In the genomic region with DNA sequence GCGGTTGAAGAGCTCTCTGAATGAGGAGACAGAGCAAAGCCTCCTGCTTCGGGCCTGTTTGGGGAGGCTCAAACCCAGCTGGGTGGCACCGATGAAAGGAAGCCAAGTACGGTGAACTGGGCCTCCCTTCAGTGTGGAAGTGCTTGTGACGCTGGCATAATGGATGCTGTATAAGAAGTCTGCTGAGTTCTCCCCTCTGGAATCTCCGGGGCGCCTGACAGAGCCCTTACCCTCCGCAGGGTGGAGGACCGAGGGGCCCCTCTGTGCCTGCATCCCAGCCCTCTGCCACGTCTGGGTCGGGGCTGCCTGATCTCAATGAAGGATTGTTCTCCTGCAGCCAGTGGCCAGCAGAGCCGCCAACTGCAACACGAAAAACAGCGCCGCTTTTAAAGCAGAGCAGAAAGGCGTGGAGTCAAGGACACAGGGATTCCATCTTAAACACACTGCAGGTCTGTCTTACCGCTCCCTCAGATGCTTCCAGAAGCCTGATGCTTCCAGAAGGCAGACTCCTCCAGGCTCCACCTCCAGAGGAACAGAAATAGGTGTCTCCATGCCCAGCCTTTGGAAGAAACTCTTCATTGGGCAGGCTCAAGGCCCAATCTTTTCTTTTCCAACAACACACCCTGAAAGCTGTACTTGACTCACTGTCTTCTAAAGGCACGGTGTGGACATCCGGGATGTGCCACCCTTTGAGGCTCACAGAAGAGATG, we compare ENCODE assay signal across 9 mouse cellular contexts.
DNase-seq lines count a peak whose midpoint lies in the region; ATAC-seq lines count a peak whose summit lies in the region.
"Had no signal": no experiment of that assay in that cellular context is flagged by ENCODE, and none has a peak within 500 bp of the region (broad histone marks: within the 10 kb centered on the region; RNA-seq: fewer than 3 reads in every experiment).

No protein-coding gene starts in this region.

- peak overlapping the region; percentile 43 for H3K4me2 ChIP-seq in forebrain, embryonic 13.5 days

- peak; percentile 75 for ATAC-seq in forebrain, embryonic 13.5 days
- ATAC-seq in megakaryocyte, adult 5-6 weeks (ENCODE audit: poor library complexity, severe bottlenecking) = no peak
- ATAC-seq: Patski had no signal

- 21% methylated on average over 19 of the region's 19 CpGs for WGBS in forebrain, embryonic 13.5 days

- H3K4me3 ChIP-seq in forebrain, embryonic 13.5 days = no peak overlapping the region

- peaks cover 38% of the 10 kb centered on the region for H3K4me1 ChIP-seq in forebrain, embryonic 13.5 days

- 0 out of 2 replicates have a peak overlapping the region, but pooled peaks have one; percentile 26 for H3K9ac ChIP-seq in forebrain, embryonic 13.5 days

- H3K9me3 ChIP-seq in forebrain, embryonic 13.5 days (replicated peaks) = no peaks in the 10 kb centered on the region

- H3K27me3 ChIP-seq in forebrain, embryonic 13.5 days = no peaks in the 10 kb centered on the region
- H3K27me3 ChIP-seq: Patski had no signal

- H3K36me3 ChIP-seq in forebrain, embryonic 13.5 days (ENCODE audit: poor library complexity, severe bottlenecking) = no peaks in the 10 kb centered on the region

- H3K27ac ChIP-seq in forebrain, embryonic 13.5 days = no peak overlapping the region; the same call in 1 of the 2 replicates

- peak; percentile 16 for DNase-seq in layer of hippocampus, adult 11-12 months (ENCODE audit: low spot score)
- DNase-seq in layer of hippocampus, adult 9-10 months (ENCODE audit: low spot score) = no peak
- DNase-seq in left cerebral cortex, adult 9 months (ENCODE audit: low spot score in 2 of 2) = peak; percentile 6 to 49
- peak; percentile 25 for DNase-seq in retina, embryonic 14.5 days (ENCODE audit: low spot score)
- no peak for DNase-seq in yolk sac, embryonic 10.5 days (ENCODE audit: low spot score)
- no peak for DNase-seq in B cell, adult 2 months

Comparison
In these comparisons a context has a peak if more than half of its experiments do, and no peak if none do; other contexts are left out.
1. DNase-seq: peak in layer of hippocampus, adult 11-12 months (single experiment), left cerebral cortex, adult 9 months (2 of 2) and retina, embryonic 14.5 days (single experiment); none in layer of hippocampus, adult 9-10 months (single experiment), yolk sac, embryonic 10.5 days (single experiment) and B cell, adult 2 months (0 of 2).